Mouse (Mus musculus) hindbrain, embryonic 13.5 days (tissue): ENCODE data around the gene Stau1. TPM values are rescaled to one million over a fixed set of nuclear protein-coding genes. Genes with fewer than 3 reads are reported as not detected.

ENCODE experiments used
- ATAC-seq: fragments of 200-750 bp; cut with Nextera tagmentation; 2 replicates; pipeline ENCODE4 v1.8.0; 2017; ENCODE audit warnings: moderate TSS enrichment; ENCODE audit not compliant: low FRiP score
- H3K27ac ChIP-seq: fragments of 300-500 bp; sonication (generic); 2 replicates; pipeline ENCODE4 v1.5.1; 2015; ENCODE audit warnings: inconsistent platforms, mild to moderate bottlenecking, moderate library complexity
- H3K27me3 ChIP-seq: fragments of 300-500 bp; sonication (generic); 2 replicates; pipeline ENCODE4 v1.6.1; 2015; ENCODE audit warnings: mild to moderate bottlenecking, inconsistent platforms
- H3K36me3 ChIP-seq: fragments of 300-500 bp; sonication (generic); 2 replicates; pipeline ENCODE4 v1.6.1; 2015; ENCODE audit warnings: mild to moderate bottlenecking, inconsistent platforms
- H3K4me1 ChIP-seq: fragments of 300-500 bp; sonication (generic); replicated peaks from 2 replicates; pipeline ENCODE4 v1.6.1; 2015; ENCODE audit warnings: inconsistent platforms
- H3K4me2 ChIP-seq: fragments of 300-500 bp; sonication (generic); 2 replicates; pipeline ENCODE4 v1.6.1; 2015; ENCODE audit warnings: inconsistent platforms, mild to moderate bottlenecking, moderate library complexity
- H3K4me3 ChIP-seq: fragments of 300-500 bp; sonication (generic); 2 replicates; pipeline ENCODE4 v1.5.1; 2015; ENCODE audit warnings: mild to moderate bottlenecking, inconsistent platforms
- H3K9ac ChIP-seq: fragments of 300-500 bp; sonication (generic); 2 replicates; pipeline ENCODE4 v1.6.1; 2015; ENCODE audit warnings: mild to moderate bottlenecking, inconsistent platforms
- H3K9me3 ChIP-seq: fragments of 300-500 bp; sonication (generic); 2 replicates; pipeline ENCODE4 v1.6.1; 2016; ENCODE audit warnings: inconsistent platforms
- WGBS: fragments of 180-500 bp; shearing (Covaris S2); methylation state at CpG from one replicate; pipeline ENCODE4 v1.1.7; 2015; 5-methylcytosine and 5-hydroxymethylcytosine counted together
- polyA plus RNA-seq: library from polyadenylated mRNA; unstranded; fragments of >200 nt; fragmentation: Nextera tagmentation; extraction: Ambion mirVana; gene quantifications from 2 replicates; pipeline ENCODE4 v1.2.1, GENCODE M21; 2015

The Stau1 gene
- polyA plus RNA-seq, 1 experiment from 2014 or later: 113 TPM

GRCm38 (mm10) chr2:166903719-166904282 is 92.3 kb downstream of the Stau1 start:
- no peaks in the 10 kb centered on the region for H3K36me3 ChIP-seq
- H3K9ac ChIP-seq: no peak overlapping the region
- no peaks in the 10 kb centered on the region for H3K27me3 ChIP-seq
- H3K27ac ChIP-seq: no peak overlapping the region
- WGBS: 94% methylated on average over 6 of the region's 6 CpGs
- H3K9me3 ChIP-seq: no peaks in the 10 kb centered on the region
- H3K4me2 ChIP-seq: no peak overlapping the region
- no peak for ATAC-seq
- H3K4me1 ChIP-seq: peaks cover 16% of the 10 kb centered on the region
- H3K4me3 ChIP-seq: no peak overlapping the region

GRCm38 (mm10) chr2:166900792-166901505 is 95.2 kb downstream of the Stau1 start:
- Histone ChIP-seq H3K4me2 (no peak overlapping the region), H3K36me3 (peaks cover 3% of the 10 kb centered on the region; the same call in 1 of the 2 replicates), H3K4me3 (no peak overlapping the region), H3K27me3 (no peaks in the 10 kb centered on the region), H3K9me3 (no peaks in the 10 kb centered on the region), H3K4me1 (peaks cover 4% of the 10 kb centered on the region; the same call in 1 of the 2 replicates), H3K9ac (no peak overlapping the region), H3K27ac (no peak overlapping the region)
- WGBS: 89% methylated on average over 8 of the region's 8 CpGs
- no peak for ATAC-seq

- H3K4me3 ChIP-seq: no peak overlapping the region
- no peaks in the 10 kb centered on the region for H3K27me3 ChIP-seq
- no peaks in the 10 kb centered on the region for H3K4me1 ChIP-seq
- no peaks in the 10 kb centered on the region for H3K9me3 ChIP-seq
- WGBS: 65% methylated on average over 3 of the region's 3 CpGs
- H3K36me3 ChIP-seq: peaks cover 7% of the 10 kb centered on the region
- no peak overlapping the region for H3K4me2 ChIP-seq
- H3K9ac ChIP-seq: no peak overlapping the region
- ATAC-seq: no peak
- no peak overlapping the region for H3K27ac ChIP-seq
Observed at GRCm38 (mm10) chr2:166899746-166900145, 96.4 kb downstream of the Stau1 start.

- Histone ChIP-seq H3K4me2 (no peak overlapping the region), H3K36me3 (peaks cover 12% of the 10 kb centered on the region), H3K27me3 (no peaks in the 10 kb centered on the region), H3K4me3 (no peak overlapping the region), H3K9me3 (no peaks in the 10 kb centered on the region), H3K4me1 (no peaks in the 10 kb centered on the region), H3K9ac (no peak overlapping the region), H3K27ac (no peak overlapping the region)
- 82% methylated on average over 2 of the region's 2 CpGs for WGBS
- ATAC-seq: no peak
Observed at GRCm38 (mm10) chr2:166899161-166899560, 96.9 kb downstream of the Stau1 start.

Other genes starting within 250 kb of the Stau1 start
- gene Trp53rkb, start 203.8 kb downstream of the Stau1 start, polyA plus RNA-seq: 8.2 and 10.8 TPM in 2 replicates
- gene Arfgef2, start 190.7 kb downstream of the Stau1 start, polyA plus RNA-seq: 3.7 and 4.0 TPM in 2 replicates
- 96.4 and 98.9 TPM in 2 replicates for gene Cse1l, start 90.3 kb downstream of the Stau1 start, polyA plus RNA-seq
- 37.3 and 38.0 TPM in 2 replicates for gene Ddx27, start 18.9 kb upstream of the Stau1 start, polyA plus RNA-seq
- 6.5 and 7.8 TPM in 2 replicates for gene Znfx1, start 66.7 kb upstream of the Stau1 start, polyA plus RNA-seq
- gene Kcnb1, start 193.9 kb upstream of the Stau1 start, polyA plus RNA-seq: 2.2 and 2.4 TPM in 2 replicates
- 5.8 and 6.5 TPM in 2 replicates for gene Ptgis, start 244.3 kb upstream of the Stau1 start, polyA plus RNA-seq